Mouse (Mus musculus) cerebellum, adult (tissue): ENCODE data around the gene Olfr661.

ENCODE experiments used
- ATAC-seq: cut with Nextera tagmentation; 2 replicates; pipeline ENCODE4 v1.9.2; 2017; ENCODE audit warnings: mild to moderate bottlenecking, moderate library complexity, mixed read lengths; ENCODE audit not compliant: insufficient number of reproducible peaks, low FRiP score, low TSS enrichment

Gene Olfr661

GRCm38 (mm10) chr7:104686201-104686600 is at the start of gene Olfr661:
TSS of gene Olfr661 (plus strand) at chr7:104686501.
- no peak for ATAC-seq

- ATAC-seq, result no peak
Measured at GRCm38 (mm10) chr7:104646841-104647482, 39.3 kb upstream of the Olfr661 start, which contains the start of gene Olfr658. TSS of gene Olfr658 (minus strand) at chr7:104647305.

- no peak for ATAC-seq
Measured at GRCm38 (mm10) chr7:104666453-104666852, 19.8 kb upstream of the Olfr661 start, which contains the start of gene Olfr659. TSS of gene Olfr659 (plus strand) at chr7:104666753.
